In the genomic region with DNA sequence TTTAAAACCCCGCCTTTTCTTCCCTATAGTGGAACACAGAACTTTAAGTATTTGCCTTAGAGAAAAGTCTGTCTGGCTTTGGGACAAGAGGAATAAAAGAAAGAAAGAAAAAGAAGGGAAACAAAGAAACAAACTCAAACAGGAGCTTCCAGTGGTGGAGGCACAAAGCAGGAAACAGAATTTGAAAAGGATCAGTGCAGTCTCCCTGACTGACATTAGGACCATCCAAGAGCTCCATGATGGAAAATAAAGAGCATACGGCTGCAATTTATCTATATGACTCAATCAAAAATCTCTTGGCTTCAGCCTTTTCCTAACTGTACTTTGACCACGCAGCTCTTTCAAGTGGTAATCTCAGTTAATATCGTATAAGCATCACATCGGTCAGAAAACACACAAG, we compare ENCODE assay signal across 9 mouse cellular contexts. TPM values are rescaled to one million over a fixed set of nuclear protein-coding genes. Genes with fewer than 3 reads are reported as not detected.
DNase-seq lines count a peak whose midpoint lies in the region; ATAC-seq lines count a peak whose summit lies in the region.
"Had no signal": no experiment of that assay in that cellular context is flagged by ENCODE, and none has a peak within 500 bp of the region (broad histone marks: within the 10 kb centered on the region; RNA-seq: fewer than 3 reads in every experiment).

No protein-coding gene starts in this region.

- H3K9me3 ChIP-seq in heart, embryonic 14.5 days (ENCODE audit: control insufficient read depth, low read length), result no peaks in the 10 kb centered on the region
- no peaks in the 10 kb centered on the region for H3K9me3 ChIP-seq in embryonic facial prominence, embryonic 12.5 days
- H3K9me3 ChIP-seq in hindbrain, embryonic 16.5 days (ENCODE audit: control insufficient read depth, low read length), result no peaks in the 10 kb centered on the region
- H3K9me3 ChIP-seq in midbrain, embryonic 13.5 days, result no peaks in the 10 kb centered on the region

- H3K27ac ChIP-seq in heart, embryonic 14.5 days (replicated peaks in 1 of 2; ENCODE audit: control insufficient read depth in 1 of 2, insufficient read depth in 1 of 2, low read depth in 2 of 2, low read length in 2 of 2), result no peak overlapping the region
- H3K27ac ChIP-seq in embryonic facial prominence, embryonic 12.5 days, result no peak overlapping the region
- no peak overlapping the region for H3K27ac ChIP-seq in hindbrain, embryonic 16.5 days (ENCODE audit: low read depth, low read length)
- peak overlapping the region; percentile 27; the same call in 1 of the 2 replicates for H3K27ac ChIP-seq in midbrain, embryonic 13.5 days

- H3K27me3 ChIP-seq in heart, embryonic 14.5 days (ENCODE audit: control insufficient read depth, insufficient read depth, low read length), result no peaks in the 10 kb centered on the region
- H3K27me3 ChIP-seq in embryonic facial prominence, embryonic 12.5 days, result 0 out of 2 replicates have a peak, but pooled peaks cover 6% of the 10 kb centered on the region
- 0 out of 2 replicates have a peak, but pooled peaks cover 2% of the 10 kb centered on the region for H3K27me3 ChIP-seq in hindbrain, embryonic 16.5 days (replicated peaks; ENCODE audit: control insufficient read depth, insufficient read depth, low read length)
- H3K27me3 ChIP-seq in midbrain, embryonic 13.5 days, result peaks cover 5% of the 10 kb centered on the region; the same call in 1 of the 2 replicates

- ATAC-seq in heart, embryonic 14.5 days (ENCODE audit: insufficient number of reproducible peaks, insufficient read depth, low FRiP score, low read depth), result no peak
- ATAC-seq in embryonic facial prominence, embryonic 12.5 days (ENCODE audit: insufficient number of reproducible peaks, insufficient read depth, low FRiP score, low TSS enrichment), result no peak
- peak; percentile 44; the same call in 1 of the 2 replicates for ATAC-seq in hindbrain, embryonic 16.5 days
- ATAC-seq in midbrain, embryonic 13.5 days, result peak; percentile 34; the same call in 1 of the 2 replicates
- ATAC-seq in CD4-positive, CD25-positive, alpha-beta regulatory T cell, adult 4 months, result no peak

- peak overlapping the region; percentile 51 to 54; a peak in 3 of 4 replicates for H3K4me3 ChIP-seq in heart, embryonic 14.5 days (ENCODE audit: control insufficient read depth in 1 of 2, insufficient read depth in 1 of 2, low read depth in 1 of 2, low read length in 2 of 2)
- H3K4me3 ChIP-seq in embryonic facial prominence, embryonic 12.5 days, result peak overlapping the region; percentile 45
- H3K4me3 ChIP-seq in hindbrain, embryonic 16.5 days (ENCODE audit: low read length), result peak overlapping the region; percentile 61
- H3K4me3 ChIP-seq in midbrain, embryonic 13.5 days (replicated peaks), result peak overlapping the region; percentile 48

- no peaks in the 10 kb centered on the region for H3K36me3 ChIP-seq in heart, embryonic 14.5 days (ENCODE audit: control insufficient read depth, insufficient read depth, low read length)
- no peaks in the 10 kb centered on the region for H3K36me3 ChIP-seq in embryonic facial prominence, embryonic 12.5 days
- no peaks in the 10 kb centered on the region for H3K36me3 ChIP-seq in hindbrain, embryonic 16.5 days (ENCODE audit: control insufficient read depth, insufficient read depth, low read length)
- no peaks in the 10 kb centered on the region for H3K36me3 ChIP-seq in midbrain, embryonic 13.5 days

- H3K4me2 ChIP-seq in heart, embryonic 14.5 days (ENCODE audit: low read length), result peak overlapping the region; percentile 87
- peak overlapping the region; percentile 68 for H3K4me2 ChIP-seq in embryonic facial prominence, embryonic 12.5 days (replicated peaks)
- peak overlapping the region; percentile 92 for H3K4me2 ChIP-seq in hindbrain, embryonic 16.5 days (ENCODE audit: low read length)
- peak overlapping the region; percentile 75 for H3K4me2 ChIP-seq in midbrain, embryonic 13.5 days (replicated peaks)

- H3K4me1 ChIP-seq in heart, embryonic 14.5 days (ENCODE audit: control insufficient read depth in 2 of 2, insufficient read depth in 2 of 2, low read length in 2 of 2), result no peaks in the 10 kb centered on the region
- H3K4me1 ChIP-seq in embryonic facial prominence, embryonic 12.5 days, result no peaks in the 10 kb centered on the region
- no peaks in the 10 kb centered on the region for H3K4me1 ChIP-seq in hindbrain, embryonic 16.5 days (ENCODE audit: control insufficient read depth, insufficient read depth, low read depth, low read length)
- H3K4me1 ChIP-seq in midbrain, embryonic 13.5 days (replicated peaks), result peaks cover 7% of the 10 kb centered on the region

- WGBS in heart, embryonic 14.5 days, result 29% methylated on average over 5 of the region's 5 CpGs
- WGBS in embryonic facial prominence, embryonic 12.5 days, result 25% methylated on average over 5 of the region's 5 CpGs
- 18% methylated on average over 5 of the region's 5 CpGs for WGBS in hindbrain, embryonic 16.5 days
- 11% methylated on average over 5 of the region's 5 CpGs for WGBS in midbrain, embryonic 13.5 days

- DNase-seq in heart, adult 18-20 months, result no peak
- DNase-seq in testis, postnatal 10 days (ENCODE audit: low spot score), result no peak
- no peak for DNase-seq in layer of hippocampus, postnatal 25 days (ENCODE audit: extremely low spot score in 1 of 2, low spot score in 1 of 2)
- DNase-seq: thymus, postnatal 14 days had no signal

- peak overlapping the region; percentile 61 for H3K9ac ChIP-seq in heart, embryonic 14.5 days (ENCODE audit: low read length)
- peak overlapping the region; percentile 40 for H3K9ac ChIP-seq in embryonic facial prominence, embryonic 12.5 days
- peak overlapping the region; percentile 73 for H3K9ac ChIP-seq in hindbrain, embryonic 16.5 days (ENCODE audit: low read depth, low read length)
- peak overlapping the region; percentile 65 for H3K9ac ChIP-seq in midbrain, embryonic 13.5 days (replicated peaks)

RNA-seq across cellular contexts. Expression of gene Crct1, which starts 0.6 kb away (rescaled TPM):
- polyA plus RNA-seq in heart, embryonic 14.5 days (2014; fragmentation: Nextera tagmentation; extraction: Ambion mirVana), result not detected in 2 replicates
- not detected for total RNA-seq in heart, adult 18-20 months (2021)
- not detected in 2 replicates for polyA plus RNA-seq in embryonic facial prominence, embryonic 12.5 days (2016; fragmentation: Nextera tagmentation; extraction: Ambion mirVana)
- polyA plus RNA-seq in hindbrain, embryonic 16.5 days (2015; fragmentation: Nextera tagmentation; extraction: Ambion mirVana), result 2.1 and 2.3 TPM in 2 replicates
- polyA plus RNA-seq in midbrain, embryonic 13.5 days (2015; fragmentation: Nextera tagmentation; extraction: Ambion mirVana), result 0.30 and 0.31 TPM in 2 replicates
- not detected for polyA plus RNA-seq in CD4-positive, CD25-positive, alpha-beta regulatory T cell, adult 4 months (2017; shearing (Covaris generic))
- total RNA-seq in layer of hippocampus, postnatal 25 days (2021), result not detected

RNA-seq across cellular contexts. Expression of gene Lce1m, which starts 4.0 kb away (rescaled TPM):
- polyA plus RNA-seq in heart, embryonic 14.5 days (2014; fragmentation: Nextera tagmentation; extraction: Ambion mirVana), result not detected in 2 replicates
- total RNA-seq in heart, adult 18-20 months (2021), result not detected
- not detected in 2 replicates for polyA plus RNA-seq in embryonic facial prominence, embryonic 12.5 days (2016; fragmentation: Nextera tagmentation; extraction: Ambion mirVana)
- polyA plus RNA-seq in hindbrain, embryonic 16.5 days (2015; fragmentation: Nextera tagmentation; extraction: Ambion mirVana), result not detected in 2 replicates
- not detected in 2 replicates for polyA plus RNA-seq in midbrain, embryonic 13.5 days (2015; fragmentation: Nextera tagmentation; extraction: Ambion mirVana)
- not detected for polyA plus RNA-seq in CD4-positive, CD25-positive, alpha-beta regulatory T cell, adult 4 months (2017; shearing (Covaris generic))
- not detected for total RNA-seq in layer of hippocampus, postnatal 25 days (2021)

RNA-seq across cellular contexts. Expression of gene Lce3f, which starts 22.8 kb away (rescaled TPM):
- polyA plus RNA-seq in heart, embryonic 14.5 days (2014; fragmentation: Nextera tagmentation; extraction: Ambion mirVana), result not detected in 2 replicates
- total RNA-seq in heart, adult 18-20 months (2021), result not detected
- not detected in 2 replicates for polyA plus RNA-seq in embryonic facial prominence, embryonic 12.5 days (2016; fragmentation: Nextera tagmentation; extraction: Ambion mirVana)
- not detected in 2 replicates for polyA plus RNA-seq in hindbrain, embryonic 16.5 days (2015; fragmentation: Nextera tagmentation; extraction: Ambion mirVana)
- not detected in 2 replicates for polyA plus RNA-seq in midbrain, embryonic 13.5 days (2015; fragmentation: Nextera tagmentation; extraction: Ambion mirVana)
- polyA plus RNA-seq in CD4-positive, CD25-positive, alpha-beta regulatory T cell, adult 4 months (2017; shearing (Covaris generic)), result not detected
- total RNA-seq in layer of hippocampus, postnatal 25 days (2021), result not detected

RNA-seq across cellular contexts. Expression of gene Lce3e, which starts 48.0 kb away (rescaled TPM):
- polyA plus RNA-seq in heart, embryonic 14.5 days (2014; fragmentation: Nextera tagmentation; extraction: Ambion mirVana), result not detected in 2 replicates
- total RNA-seq in heart, adult 18-20 months (2021), result not detected
- not detected in 2 replicates for polyA plus RNA-seq in embryonic facial prominence, embryonic 12.5 days (2016; fragmentation: Nextera tagmentation; extraction: Ambion mirVana)
- not detected in 2 replicates for polyA plus RNA-seq in hindbrain, embryonic 16.5 days (2015; fragmentation: Nextera tagmentation; extraction: Ambion mirVana)
- not detected in 2 replicates for polyA plus RNA-seq in midbrain, embryonic 13.5 days (2015; fragmentation: Nextera tagmentation; extraction: Ambion mirVana)
- polyA plus RNA-seq in CD4-positive, CD25-positive, alpha-beta regulatory T cell, adult 4 months (2017; shearing (Covaris generic)), result not detected
- not detected for total RNA-seq in layer of hippocampus, postnatal 25 days (2021)

RNA-seq across cellular contexts. Expression of gene Gm4858, which starts 53.8 kb away (rescaled TPM):
- polyA plus RNA-seq in heart, embryonic 14.5 days (2014; fragmentation: Nextera tagmentation; extraction: Ambion mirVana), result not detected in 2 replicates
- total RNA-seq in heart, adult 18-20 months (2021), result not detected
- polyA plus RNA-seq in embryonic facial prominence, embryonic 12.5 days (2016; fragmentation: Nextera tagmentation; extraction: Ambion mirVana), result not detected in 2 replicates
- not detected in 2 replicates for polyA plus RNA-seq in hindbrain, embryonic 16.5 days (2015; fragmentation: Nextera tagmentation; extraction: Ambion mirVana)
- not detected in 2 replicates for polyA plus RNA-seq in midbrain, embryonic 13.5 days (2015; fragmentation: Nextera tagmentation; extraction: Ambion mirVana)
- under 1 TPM in 1 of 2 experiments, not detected in 1; 0.19 TPM for polyA plus RNA-seq in CD4-positive, CD25-positive, alpha-beta regulatory T cell, adult 4 months (2017; shearing (Covaris generic))
- total RNA-seq in layer of hippocampus, postnatal 25 days (2021), result not detected

Comparison
In these comparisons a context has a peak if more than half of its experiments do, and no peak if none do; other contexts are left out.
1. ATAC-seq: peak in hindbrain, embryonic 16.5 days (single experiment) and midbrain, embryonic 13.5 days (single experiment); none in heart, embryonic 14.5 days (single experiment), embryonic facial prominence, embryonic 12.5 days (single experiment) and CD4-positive, CD25-positive, alpha-beta regulatory T cell, adult 4 months (single experiment).
2. Peak in every context shown above with its lines, with median percentiles within 50 percentile points of each other: H3K4me2 ChIP-seq, H3K4me3 ChIP-seq and H3K9ac ChIP-seq.